Mouse (Mus musculus) 3134 (cell line): ENCODE measurements at regions not wholly inside any gene's neighbourhood (a gene's known extent, or its start where the extent isn't known, plus 50 kb on each side); places are given as distances from the start of the nearest gene placed in this dataset.

Source experiments
- DNase-seq: peaks from one replicate; pipeline ENCODE4 v3.0.0-alpha.2; 2011; ENCODE audit warnings: low spot score; ENCODE audit not compliant: insufficient read length; ENCODE audit errors: extremely low read depth

DNA sequence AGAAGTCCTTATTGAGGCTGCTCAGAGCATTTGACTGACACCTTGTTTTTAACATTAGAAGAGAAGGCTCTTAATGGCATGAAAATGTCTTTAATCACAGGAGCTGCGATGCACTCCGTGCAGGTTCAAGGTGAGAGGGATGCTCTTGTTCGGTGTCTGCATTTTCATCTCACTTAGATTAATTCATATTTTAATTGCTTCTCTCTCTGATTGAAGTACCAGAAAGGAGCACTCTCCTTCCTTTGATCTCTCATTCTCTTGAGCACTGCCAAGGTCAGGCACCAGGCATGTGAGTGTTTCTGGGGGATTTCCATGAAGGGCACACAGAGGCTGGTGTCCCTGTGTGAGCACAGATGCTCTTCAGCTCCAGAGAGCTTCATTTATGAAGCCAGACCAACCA, 752.0 kb upstream of the Castor2 start:
- no peak for DNase-seq

DNA sequence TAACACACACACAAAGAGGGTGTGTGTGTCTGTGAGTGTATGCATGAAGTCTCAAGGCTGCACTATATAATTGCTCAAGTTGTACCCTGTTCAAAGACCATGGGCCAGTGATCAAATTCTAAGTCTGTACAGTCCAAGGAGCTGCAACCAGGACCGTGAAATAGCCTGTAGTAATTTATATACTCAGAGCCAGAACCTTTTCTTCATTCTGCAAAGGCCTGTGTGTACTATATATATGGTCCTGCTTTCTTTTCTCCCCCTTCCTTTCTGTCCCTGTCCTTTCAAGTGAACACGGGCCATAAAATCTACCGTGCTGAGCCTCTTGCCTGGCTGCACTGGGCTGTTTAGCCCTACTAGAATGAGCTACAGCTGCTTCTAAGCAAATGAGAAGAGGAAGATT, 757.5 kb upstream of the Castor2 start:
- DNase-seq: no peak

DNA sequence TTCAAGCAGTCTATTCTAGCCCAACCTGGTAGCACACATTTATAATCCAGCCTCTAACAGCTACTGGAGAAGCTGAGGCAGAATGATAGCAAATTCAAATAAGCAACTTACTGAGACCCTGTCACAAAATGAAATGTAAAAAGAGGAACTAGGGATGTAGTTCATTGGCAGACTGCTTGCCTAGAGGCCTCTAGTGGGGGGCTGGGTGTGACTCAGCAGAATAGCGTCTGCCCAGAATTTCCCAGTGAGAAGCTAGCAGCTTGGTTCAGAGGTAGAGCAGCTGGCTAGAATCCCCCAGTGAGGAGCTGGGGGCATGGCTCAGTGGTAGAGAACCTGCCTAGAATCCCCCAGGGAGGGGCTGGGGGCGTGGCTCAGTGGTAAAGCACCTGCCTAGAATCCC, 777.5 kb upstream of the Auts2 start:
- DNase-seq: no peak

DNA sequence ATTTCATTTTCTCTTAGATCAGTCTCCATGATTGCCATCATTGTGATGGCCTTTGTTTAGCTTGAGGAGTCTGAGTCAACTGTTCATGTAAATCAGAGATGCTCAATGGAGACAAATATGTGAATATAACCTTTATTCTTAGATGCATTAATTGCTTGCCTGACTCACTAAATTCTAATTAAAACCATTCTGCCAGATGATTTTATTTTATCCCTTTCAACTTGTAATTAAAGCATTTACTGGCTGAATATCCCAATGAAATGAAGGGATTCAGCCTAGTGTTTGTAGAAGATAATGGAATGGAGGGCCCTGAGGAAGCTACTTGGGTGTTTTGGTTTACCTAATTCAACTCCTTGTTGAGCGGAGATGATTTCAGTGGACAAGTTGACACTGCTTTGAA, 777.1 kb upstream of the Auts2 start:
- DNase-seq: no peak

DNA sequence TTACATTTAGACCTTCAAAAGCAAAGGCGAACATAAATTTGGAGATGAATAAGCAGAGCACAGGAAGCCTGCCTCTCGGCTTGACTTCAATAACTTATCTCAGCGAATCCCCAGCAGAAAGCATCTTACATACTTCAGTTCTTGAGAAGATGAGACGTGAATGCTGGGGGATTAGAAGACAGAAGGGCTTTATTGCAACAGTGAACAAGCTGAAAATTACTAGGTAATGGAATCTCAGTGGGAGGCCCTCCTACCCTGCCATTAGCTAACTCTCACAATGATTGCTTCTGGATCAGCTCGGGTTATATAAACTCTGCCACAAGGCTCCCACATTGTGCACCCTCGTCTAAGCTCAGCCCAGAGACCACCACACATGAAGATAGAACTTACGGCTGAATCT, 770.9 kb upstream of the Auts2 start:
- DNase-seq: no peak

DNA sequence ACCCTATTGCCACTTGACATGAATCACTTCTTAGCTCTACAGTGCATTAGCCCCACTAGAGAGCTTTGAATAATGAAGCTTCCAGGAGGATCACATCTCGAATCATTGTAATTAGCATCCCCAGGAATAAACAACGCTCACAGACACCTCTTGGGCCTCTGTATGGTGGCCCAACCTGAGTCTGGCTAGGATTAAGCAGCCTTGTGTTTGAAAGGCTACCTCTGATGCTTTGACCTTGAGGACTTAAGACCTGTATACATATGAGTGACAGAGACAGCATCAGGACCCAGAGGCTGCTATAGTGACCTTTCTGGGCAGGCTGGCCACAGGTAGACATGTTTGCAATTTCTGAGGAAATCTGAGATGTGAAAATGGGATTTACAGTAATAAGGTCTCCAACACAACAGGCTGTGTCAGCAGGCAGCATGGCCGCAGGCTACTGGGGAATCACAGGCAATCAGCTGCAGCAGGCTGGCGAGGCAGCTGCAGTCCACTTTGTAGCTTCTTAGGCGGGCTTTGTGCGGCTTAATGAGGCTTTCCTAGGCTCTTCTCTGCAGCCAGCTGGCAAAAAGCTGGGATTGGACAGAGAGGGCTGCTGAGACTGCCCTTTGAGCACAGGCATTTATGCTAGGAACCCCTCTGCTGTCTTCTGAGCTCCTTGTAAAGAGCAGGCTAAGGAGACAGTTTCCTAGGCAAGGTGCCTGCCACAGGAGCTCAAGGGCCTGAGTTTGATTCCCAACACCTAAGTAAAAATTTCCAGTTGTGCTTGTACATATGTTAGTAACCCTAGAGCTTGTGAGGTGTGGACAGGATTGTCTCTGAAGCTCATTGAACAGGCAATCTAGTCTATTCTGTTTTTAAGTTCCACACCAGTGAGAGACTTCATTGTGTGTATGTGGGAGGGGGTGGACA, 768.1 kb upstream of the Auts2 start:
- no peak for DNase-seq

DNA sequence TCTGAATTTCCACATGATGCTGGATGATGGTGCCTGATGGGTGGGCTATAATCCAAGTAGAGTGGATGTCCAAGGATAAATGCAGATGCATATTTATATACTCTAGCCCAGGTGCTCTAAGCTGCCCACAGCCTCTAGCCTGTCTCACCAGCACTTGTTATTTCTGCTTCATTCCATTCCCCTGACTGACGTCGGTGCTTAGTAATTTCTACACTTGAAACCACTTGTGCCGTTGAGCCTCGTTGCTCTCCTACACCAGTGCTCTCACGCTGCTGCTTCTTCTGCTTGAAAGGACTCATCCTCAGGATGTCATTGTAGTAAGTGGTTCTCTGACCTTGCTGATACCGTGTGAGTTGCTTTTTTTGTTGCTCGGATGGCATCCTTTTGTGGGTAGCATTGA, 724.7 kb upstream of the Auts2 start:
- no peak for DNase-seq

DNA sequence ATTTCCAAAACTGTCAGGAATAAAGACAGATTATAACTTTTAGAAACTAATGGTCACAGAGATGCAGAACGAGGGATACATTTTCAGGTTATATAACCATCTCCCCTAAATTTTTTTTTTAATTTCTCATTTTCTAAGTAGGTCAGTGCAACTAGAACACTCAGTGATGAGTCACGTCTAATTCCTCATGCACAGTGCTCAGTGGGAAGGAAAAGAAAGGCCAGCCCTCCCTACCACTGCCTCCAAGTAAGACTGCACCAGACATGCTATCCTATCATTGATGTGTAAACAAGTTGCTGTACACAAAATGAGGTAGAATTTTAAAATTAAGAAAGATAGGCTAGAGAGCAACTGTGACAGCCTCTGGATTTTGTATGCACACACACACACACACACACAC, 724.2 kb upstream of the Auts2 start:
- DNase-seq: no peak

DNA sequence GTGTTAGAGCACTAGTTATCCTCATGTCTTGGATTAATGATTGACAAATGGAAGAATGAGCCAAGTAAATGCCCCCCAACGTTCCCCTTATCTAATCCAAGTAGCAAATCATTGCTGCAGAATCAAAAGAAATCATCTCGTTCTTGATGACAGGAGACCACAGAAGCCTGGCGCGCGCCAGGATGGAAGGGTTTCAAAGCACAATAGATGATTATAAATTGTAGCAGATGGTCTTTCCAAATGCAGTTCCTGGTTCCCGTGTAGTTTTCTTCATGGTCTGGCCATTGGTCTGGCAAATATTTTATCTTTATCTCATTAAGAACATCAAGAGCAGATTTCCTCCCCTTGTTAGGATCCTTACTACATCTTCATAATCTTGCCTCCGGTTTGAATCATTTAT, 721.8 kb upstream of the Auts2 start:
- no peak for DNase-seq

DNA sequence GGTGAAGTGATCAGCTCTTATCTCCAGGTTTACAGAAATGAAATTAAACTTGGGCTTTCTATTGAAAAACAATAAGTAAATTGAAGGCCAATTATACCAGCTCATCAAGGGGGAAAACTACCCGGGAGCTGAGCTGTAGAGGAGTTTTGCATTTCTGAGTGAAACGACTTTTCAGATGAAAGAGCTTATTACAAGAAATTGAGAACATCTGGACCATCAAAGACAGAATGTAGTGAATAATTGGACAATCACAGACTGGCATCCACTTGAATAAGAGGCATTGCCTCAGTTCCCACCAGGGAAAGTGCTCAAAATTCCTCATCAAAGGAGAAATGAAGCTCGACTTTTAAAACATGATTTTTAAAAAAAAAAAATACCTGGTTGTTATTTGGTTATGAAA, 675.7 kb upstream of the Auts2 start:
- DNase-seq: no peak

DNA sequence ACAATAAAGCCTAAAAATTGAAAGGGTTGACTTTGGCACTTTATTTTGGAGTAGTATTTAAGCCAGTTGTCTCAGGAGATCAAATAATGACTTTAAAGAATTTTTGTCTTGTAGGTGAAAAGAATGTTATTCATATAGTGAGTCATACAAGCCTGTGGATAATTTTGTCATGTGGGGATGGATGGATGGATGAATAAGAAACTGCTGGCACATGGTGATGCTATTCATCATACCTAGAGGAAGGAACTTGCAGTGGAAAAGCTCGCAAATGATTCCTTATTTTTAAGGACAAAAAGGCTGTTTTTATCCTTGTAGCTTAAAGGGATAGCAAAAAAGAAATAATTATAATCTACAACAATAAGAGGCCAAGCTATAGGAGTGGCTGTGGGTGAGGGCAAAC, 655.4 kb upstream of the Auts2 start:
- DNase-seq: no peak

DNA sequence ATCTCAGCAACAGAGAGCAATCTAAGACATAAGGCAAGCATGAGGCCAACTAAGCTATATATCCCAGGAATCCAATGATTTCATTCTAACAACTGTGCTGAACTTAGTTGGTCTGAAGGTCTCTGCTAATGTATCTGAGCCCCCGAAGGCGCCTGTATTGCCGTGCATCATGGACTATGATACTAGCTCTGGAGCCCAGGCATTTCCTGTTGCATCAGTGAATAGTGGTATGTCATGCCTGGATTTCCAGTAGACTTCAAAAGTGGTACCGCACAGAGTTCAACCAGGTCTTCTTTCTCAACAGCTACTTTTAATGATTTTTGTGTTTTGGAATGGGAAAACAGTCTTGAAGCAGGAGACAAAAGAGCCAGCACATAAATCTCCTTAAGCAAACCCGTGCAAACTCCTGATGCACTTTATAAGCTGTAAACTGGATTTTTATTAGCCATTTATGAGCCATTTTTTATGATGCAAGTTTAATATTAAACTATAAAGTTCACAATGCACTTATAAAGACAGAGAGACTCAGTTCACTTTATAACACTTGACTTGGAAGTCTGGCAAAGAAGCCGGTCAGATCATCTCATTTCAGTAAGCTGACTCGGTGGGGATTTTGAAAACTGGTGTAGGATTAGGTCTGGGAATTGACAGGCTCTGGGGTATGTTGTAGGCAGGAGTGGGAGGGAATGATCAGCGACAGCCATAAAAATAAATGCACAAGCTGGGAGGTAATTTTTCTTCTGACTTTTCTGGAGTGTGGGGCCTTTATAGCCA, 646.8 kb upstream of the Auts2 start:
- no peak for DNase-seq

DNA sequence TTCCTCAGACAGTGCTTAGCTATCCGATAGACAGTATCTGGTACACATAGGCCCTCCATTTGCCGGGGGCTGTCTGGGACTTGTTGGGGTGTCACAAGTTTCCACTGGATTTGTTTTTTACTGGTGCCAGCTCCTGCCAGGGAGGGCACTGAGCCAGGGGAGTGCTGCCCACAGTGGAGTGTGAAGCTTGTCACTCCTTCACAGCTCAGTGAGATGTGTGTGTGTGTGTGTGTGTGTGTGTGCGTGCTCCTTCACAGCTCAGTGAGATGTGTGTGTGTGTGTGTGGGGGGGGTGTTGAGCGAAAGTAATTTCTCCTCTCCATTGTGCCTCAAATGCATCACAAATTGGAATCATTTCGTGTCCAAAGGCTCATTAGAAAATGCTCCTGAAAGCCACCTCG, 632.5 kb upstream of the Auts2 start:
- no peak for DNase-seq

DNA sequence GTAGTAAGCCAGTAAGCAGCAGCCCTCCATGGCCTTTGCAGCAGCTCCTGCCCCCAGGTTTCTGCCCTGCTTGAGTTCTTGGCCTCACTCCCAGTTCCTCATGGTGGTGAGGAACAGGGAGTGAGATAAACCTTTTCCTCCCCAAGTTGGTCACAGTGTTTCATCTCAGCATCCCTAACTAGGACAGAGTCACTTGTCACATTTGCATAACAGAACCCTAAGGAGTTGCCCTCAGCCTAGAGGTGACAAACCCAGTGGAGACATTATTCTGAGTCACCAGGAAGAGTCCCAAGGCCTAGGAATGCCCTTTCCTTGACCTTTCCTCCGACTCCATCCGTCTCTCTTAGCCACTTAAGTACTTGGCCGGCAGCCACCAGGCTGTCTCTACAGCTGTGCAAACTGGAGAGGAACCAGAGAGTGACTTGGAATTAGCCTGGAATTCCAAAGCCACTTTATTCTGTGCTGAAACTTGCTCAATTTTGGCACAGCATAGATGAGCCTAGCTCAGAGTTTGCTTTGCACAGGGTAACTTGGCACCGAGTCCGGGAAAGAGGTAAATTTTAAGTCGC, 630.1 kb upstream of the Auts2 start:
- no peak for DNase-seq

DNA sequence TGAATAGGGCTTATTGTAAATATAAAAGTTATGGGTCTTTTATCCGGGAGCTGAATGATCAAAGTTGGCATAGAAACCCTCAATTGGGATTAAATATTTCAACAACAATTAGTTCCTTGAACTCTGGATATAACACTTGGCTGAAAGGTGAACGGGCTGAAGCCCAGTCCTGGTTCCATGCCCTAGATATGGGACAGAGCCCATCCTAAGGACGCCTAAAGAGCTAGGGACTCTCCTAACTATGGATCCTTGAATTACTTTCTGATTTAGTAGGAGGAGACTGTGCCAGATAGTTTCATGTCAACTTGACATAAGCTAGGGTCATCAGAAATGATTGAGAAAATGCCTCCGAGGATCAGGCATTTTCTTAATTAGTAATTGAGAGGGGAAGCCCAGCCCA, 629.5 kb upstream of the Auts2 start:
- no peak for DNase-seq

DNA sequence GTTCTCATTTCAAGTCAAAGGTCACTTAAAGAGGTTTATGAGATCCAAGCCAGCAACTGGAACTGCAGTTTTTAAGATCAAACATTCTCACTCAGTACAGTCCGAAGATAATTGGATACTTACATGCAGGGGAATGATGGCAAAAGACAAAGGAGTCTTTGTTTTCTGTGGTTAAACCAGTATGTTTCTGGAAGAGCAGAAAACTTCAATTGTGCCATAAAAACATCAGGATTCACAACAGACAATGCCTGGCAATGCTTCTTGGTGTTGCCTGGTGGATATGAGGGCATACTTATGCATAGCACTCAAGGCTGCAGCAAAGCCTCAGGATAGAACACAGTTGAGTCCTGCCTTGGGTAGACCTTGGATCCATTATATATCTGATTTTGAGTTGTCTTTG, 628.1 kb upstream of the Auts2 start:
- DNase-seq: no peak

DNA sequence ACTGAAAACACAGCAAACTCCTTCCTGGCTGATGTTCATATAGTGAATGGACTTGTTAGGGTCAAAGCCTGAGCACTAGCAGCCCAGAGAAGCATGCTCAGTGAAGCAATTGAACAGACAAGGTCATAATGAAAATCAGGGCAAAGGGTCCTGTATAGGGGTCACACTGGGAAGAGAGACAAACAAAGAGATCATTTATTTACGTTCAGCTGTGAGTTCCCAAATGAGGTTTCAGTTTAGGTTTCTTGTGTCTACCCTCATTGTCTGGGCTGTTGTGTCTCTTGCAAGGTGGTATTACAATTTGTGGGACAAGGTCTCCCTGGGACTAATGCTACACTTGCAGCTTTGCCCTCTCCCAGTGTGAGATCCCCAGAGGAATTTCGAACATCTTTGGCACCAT, 624.4 kb upstream of the Auts2 start:
- no peak for DNase-seq

DNA sequence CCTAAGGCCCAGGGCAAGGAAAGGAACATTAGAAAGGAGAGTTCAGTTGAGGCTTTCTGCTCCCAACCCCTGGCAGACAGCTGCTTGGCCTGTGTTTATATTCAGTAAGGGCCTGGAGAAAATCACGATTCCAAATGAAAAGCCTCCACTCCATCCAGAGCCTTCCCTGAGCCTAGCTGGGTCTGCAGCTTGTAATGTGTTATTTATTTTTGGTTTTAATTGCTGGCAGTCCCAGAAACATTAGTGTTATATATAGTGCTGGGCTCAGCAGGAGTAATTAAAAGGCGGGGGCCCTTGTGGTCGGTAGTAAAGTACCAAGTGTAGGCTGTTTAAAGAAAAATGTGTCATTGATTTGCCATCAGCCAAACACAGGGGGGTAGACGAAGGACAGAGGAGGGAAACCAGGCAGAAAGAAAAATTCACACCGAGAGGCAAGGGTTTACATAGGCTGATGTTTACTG, 623.9 kb upstream of the Auts2 start:
- no peak for DNase-seq

DNA sequence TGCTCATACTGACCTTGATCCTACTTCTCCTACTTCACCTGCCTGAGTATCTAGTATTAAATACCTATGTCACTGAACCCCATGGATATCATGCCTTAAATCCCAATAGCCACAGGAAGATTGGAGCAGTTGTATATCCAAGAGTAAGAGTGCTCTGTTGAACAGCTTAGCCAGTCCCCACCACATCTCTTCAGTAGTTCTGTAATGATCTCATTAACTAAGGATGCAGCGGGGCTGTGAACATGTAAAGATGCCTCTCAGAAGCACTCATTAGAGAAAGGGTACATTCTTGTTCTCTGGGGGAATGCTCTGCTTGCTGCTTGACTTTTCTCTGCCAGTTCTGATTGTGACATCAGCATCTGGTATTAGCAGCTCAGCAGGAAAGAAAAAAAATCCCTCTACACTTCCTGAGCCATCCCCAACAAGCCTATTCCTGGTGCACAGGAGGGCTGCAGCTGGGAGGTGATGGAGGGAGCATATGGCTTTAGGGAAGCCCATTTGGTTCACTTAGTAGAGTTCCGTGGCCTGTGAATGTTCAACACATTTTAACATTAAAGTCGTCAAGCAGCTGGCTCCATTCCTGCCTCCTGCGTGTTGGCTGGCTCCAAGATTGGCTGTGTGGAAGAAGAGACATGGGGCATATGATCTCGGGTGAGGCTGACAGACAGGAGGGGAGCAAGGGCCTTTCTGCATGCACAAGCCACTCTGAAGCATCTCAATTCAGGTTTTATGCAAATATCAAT, 613.1 kb upstream of the Auts2 start:
- no peak for DNase-seq

DNA sequence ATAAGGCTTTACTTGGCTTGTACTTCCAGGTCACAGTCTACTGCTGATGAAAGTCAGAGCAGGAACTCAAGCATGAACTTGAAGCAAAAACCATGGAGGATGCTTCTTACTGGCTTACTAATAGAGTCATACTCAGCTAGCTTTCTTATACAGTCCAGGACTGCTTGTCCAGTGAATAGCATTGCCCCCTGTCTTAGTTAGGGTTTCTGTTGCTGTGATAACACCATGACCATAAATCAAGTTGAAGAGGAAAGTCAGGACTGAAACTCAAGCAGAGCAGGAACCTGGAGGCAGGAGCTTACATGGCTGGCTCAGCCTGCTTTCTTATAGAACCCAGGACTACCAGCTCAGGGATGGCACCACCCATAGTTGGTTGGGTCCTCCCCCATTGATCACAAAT, 602.9 kb upstream of the Auts2 start:
- no peak for DNase-seq

DNA sequence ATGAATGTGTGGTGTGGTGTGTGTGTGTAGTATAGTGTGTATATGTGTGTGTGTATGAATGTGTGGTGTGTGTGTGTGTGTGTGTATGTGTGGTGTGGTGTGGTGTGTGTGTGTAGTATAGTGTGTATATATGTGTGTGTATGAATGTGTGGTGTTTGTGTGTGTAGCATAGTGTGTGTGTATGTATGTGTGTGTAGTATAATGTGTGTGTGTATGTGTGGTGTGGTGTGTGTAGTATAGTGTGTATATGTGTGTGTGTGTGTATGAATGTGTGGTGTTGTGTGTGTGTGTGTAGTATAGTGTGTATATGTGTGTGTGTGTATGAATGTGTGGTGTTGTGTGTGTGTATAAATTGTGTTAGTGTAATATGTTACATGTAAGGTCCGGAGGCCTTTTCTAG, 600.5 kb upstream of the Auts2 start:
- no peak for DNase-seq
